Mouse (Mus musculus): ENCODE results near the gene Tmem260. TPM values are rescaled to one million over a fixed set of nuclear protein-coding genes. Genes with fewer than 3 reads are reported as not detected.
A peak's percentile ranks its signal among the peaks of the same experiment; 100 is the strongest.

Gene Tmem260
- total RNA-seq (2021): 10 to 100 TPM; 24.6 to 26.8 TPM

DNA sequence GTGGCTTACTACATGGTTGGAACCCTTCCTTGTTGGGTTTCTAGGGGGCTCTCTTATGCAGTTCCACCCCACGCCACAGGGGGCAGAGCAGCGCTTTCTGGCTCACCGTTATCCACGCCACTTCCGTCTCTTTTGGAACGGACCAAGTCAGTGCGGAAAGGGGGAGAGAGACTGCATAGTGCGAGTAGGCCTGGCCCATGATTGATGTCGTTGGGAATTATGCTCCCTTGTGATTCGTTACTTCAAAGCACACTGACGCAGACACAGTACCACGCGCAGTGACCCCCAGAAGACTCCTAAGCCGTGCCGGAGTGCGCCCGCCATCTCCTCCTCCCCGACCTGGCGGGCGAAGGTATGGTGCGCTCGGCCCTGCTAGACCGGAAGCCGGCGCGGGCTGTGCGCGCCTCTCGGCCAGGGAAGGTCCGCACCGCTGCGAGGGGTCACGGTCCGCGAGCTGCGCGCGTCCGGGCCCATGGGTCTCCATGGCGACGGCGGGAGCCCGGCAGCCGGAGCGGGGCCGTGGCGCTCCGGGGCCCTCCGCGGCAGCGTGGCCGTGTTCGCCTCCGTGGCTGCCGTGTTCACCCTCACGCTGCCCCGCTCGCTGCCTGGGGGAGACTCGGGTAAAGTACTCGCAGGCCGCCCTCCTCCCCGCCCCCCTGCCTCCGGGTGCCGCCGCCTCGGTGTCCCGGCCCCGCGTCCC lies at the start of gene Tmem260:
Gene Tmem260 (plus strand): TSS at position 141 of the 700 bp plus-strand sequence.
- intact Hi-C loops (cut with DNase I): loop anchor here (1.0 to 5.0 kb wide), 3 partner anchors 23 to 799 kb away; partner anchors contain the start of gene Ktn1

DNA sequence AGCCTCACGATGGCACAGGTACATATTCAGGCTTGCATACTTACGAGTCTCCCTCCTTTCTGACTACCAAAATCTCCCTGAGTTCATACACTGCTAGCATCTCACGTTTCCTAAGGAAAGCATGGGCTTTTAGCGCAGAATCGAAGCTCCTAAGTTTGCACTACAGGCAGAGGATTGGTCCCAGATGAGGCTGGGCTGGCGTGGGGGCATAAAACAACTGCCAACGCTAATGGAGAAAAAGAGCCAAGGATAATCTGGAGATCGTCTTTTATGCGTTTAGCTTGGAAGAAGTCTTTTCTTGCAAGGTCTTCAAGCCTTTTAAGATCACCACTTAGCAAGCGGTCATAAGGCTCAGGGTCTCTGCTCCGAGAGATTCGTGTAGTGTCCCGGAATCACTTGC lies 39.8 kb upstream of the Tmem260 start:
- intact Hi-C loops (cut with DNase I): no loop called here
- no peak for DNase-seq (ENCODE audit: low spot score in 2 of 2)

More for the DNA sequence above, at the start of gene Tmem260:
- DNase-seq (ENCODE audit: low spot score in 2 of 2): peak; percentile 90 to 92

DNA sequence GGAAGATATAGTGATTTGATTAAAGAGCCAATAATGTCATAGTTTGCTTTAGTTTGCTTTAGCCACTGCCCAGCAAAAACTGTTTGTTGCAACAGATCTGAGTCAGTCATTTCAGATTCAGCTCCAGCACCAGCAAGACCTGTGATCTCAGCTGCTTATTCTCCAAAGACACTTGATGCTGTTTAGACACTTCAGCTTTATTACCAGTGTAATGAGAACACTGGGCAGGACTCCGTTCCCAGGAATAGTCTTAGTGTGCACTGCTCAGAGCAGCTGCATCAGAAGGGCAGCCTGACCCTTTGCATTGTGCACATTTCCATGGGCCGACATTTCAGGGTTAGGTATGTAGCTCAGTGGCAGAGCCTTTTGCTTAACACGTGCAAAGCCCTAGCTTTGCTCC lies 28.9 kb upstream of the Tmem260 start:
- intact Hi-C loops (cut with DNase I): no loop called here
- no peak for DNase-seq (ENCODE audit: low spot score in 2 of 2)

DNA sequence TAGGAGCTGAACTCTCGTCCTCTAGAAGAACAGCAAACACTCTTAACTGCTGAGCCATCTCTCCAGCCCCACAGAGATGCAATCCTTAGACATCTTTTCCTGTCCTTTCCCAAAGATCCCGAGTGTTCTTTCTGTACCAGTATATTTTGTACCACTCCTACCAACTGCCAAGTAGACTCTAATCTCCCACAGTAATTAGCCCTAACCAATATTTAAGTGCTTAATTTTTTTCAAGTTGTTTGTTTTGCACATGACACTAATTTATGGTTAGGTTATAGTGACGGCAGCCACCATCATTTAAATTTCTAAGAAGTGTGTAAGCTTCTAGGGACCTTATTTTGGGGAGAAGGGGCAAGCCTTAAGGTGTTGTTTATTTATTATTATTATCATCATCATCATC lies 27.7 kb upstream of the Tmem260 start:
- intact Hi-C loops (cut with DNase I): no loop called here
- DNase-seq (ENCODE audit: low spot score in 2 of 2): no peak

DNA sequence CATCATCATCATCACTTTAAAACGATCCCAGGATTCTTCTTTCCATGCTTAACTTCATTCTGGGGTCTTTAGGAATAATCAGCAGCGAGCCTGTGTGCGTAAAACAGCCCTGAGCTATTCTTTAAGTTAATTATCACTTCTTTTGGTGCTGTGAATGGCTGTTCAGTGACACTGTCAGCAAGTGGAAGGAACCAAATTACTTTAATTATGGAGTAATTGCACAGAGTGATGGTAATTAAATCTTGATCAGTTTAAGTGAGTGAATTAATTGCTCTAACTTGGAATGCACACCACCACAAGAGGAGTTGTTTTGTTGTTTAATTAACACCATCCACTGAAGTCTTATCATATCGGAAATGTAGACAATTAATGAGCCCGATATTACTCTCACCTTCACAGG lies 27.3 kb upstream of the Tmem260 start:
- intact Hi-C loops (cut with DNase I): no loop called here
- no peak for DNase-seq (ENCODE audit: low spot score in 2 of 2)

DNA sequence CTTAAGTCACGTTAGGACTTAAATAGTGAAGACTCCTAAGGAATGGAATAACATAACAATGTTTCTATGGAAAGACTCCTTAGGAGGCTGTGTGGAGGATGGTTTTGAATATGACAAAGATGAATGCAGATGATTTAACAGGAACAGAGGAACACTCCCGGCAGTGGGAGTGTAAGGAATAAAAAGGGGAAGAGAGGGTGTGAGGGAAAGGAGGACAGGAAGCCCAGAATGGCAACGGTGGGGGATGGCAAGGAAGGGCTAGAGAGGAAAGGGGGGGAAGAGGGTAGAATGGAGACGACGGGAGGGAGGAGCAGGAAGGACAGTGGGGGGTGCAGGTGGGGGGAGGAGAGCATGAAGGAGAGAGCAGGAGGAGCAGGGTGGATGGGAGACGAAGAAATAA lies 24.4 kb upstream of the Tmem260 start:
- peak in 1 of 2 experiments; percentile 91 for DNase-seq (ENCODE audit: low spot score in 2 of 2)
- intact Hi-C loops (cut with DNase I): loop anchor here (1.0 to 10.0 kb wide), 4 partner anchors 49 to 557 kb away; no protein-coding TSS in a partner anchor

DNA sequence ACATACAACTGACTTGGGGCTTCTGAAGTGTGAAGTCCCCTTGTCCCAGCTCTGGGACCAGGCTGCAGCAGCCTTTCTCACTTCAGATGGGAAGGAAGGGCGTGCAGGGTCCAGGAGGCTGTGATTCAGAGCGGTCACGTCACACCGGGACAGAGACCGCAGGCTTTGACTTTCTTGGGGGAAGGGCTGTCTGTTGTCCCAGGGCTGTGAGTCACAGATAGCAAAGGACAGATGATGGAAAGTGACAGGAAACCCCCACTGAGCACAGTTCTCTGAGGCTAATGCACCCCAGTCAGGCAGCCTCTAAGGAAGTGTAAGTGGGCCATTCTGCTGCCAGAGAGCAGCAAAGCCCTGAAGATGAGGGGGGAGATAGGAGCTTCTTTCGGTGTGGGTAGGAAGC lies 23.9 kb upstream of the Tmem260 start:
- intact Hi-C loops (cut with DNase I): loop anchor here (1.0 to 10.0 kb wide), 5 partner anchors 25 to 557 kb away; partner anchors contain the start of gene Tmem260

DNA sequence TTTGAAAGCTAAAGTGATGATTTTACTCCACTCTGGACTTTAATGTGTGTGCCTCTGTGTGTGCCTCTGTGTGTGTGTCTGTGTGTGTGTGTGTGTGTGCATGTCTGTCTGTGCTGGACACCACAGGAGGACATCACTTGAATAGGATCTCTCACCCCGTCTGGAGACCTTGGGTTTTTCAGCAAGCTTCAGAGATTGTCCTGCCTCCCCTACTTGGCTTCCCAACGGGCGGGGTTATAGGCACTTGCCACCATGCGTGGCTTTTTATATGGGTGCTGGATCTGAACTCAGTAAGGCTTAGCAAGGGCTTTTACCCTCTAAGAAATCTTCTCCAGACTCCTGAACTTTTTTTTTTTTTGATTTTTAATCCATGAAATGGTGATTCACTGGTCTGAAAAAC lies 23.5 kb upstream of the Tmem260 start:
- DNase-seq (ENCODE audit: low spot score in 2 of 2): no peak
- intact Hi-C loops (cut with DNase I): loop anchor here (2.0 to 10.0 kb wide), 3 partner anchors 24 to 242 kb away; partner anchors contain the start of gene Tmem260

More for the DNA sequence above, 23.9 kb upstream of the Tmem260 start:
- DNase-seq (ENCODE audit: low spot score in 2 of 2): peak in 1 of 2 experiments; percentile 74

DNA sequence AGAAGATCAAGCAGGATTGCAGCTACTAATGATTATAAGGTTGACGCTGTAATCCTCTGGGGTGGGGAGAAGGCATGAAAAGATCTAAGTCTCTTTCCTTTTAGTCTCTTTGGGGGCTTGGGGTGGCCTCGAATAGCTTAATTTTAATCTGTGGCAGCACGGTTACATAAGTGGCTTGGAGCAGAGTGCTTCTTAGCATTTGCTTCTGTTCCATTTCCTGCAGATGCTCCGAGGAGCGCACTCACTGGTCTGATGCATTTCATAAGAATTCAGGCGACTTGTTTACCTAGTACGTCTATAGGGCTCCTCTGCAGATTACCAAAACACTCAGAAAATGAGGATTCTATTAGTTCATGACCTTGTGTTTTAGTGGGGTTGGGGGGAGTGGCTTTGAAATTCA lies 23.0 kb upstream of the Tmem260 start:
- intact Hi-C loops (cut with DNase I): loop anchor here (2.0 to 10.0 kb wide), 3 partner anchors 24 to 242 kb away; partner anchors contain the start of gene Tmem260
- DNase-seq (ENCODE audit: low spot score in 2 of 2): peak in 1 of 2 experiments; percentile 66

DNA sequence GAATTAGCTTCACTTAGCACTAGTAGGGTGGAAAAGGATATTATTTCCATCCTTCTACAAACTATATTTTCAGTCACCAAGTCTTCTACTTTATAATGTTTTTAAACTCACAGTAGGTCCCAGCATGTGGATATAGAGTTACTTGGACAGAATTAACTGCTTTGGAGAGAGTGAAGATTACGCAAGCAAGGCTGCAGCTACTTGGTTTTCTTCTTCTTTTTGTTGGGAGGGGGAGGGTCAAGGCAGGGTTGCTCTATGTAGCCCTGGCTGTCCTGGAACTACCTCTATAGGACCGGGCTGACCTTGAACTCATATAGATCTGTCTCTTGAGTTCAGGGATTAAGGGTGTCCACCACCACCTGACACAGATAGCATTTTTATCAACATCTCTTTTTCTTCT lies 13.9 kb upstream of the Tmem260 start:
- intact Hi-C loops (cut with DNase I): no loop called here

DNA sequence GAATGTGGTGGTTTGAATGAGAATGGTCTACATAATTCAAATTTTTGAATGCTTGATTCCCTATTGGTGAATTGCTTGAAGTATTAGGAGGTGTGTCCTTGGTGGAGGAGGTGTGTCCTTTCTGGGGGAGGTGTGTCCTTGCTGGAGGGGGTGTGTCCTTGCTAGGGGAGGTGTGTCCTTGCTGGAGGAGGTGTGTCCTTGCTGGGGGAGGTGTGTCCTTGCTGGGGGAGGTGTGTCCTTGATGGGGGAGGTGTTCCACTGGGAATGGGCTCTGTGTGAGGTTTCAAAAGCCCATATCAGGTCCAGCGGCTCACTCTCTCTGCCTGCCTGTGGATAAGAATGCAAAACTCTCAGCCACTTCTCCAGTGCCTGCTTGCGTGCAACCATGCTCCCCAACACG lies 2.1 kb upstream of the Tmem260 start:
- DNase-seq (ENCODE audit: low spot score in 2 of 2): no peak
- intact Hi-C loops (cut with DNase I): no loop called here

More for the DNA sequence above, 13.9 kb upstream of the Tmem260 start:
- no peak for DNase-seq (ENCODE audit: low spot score in 2 of 2)

DNA sequence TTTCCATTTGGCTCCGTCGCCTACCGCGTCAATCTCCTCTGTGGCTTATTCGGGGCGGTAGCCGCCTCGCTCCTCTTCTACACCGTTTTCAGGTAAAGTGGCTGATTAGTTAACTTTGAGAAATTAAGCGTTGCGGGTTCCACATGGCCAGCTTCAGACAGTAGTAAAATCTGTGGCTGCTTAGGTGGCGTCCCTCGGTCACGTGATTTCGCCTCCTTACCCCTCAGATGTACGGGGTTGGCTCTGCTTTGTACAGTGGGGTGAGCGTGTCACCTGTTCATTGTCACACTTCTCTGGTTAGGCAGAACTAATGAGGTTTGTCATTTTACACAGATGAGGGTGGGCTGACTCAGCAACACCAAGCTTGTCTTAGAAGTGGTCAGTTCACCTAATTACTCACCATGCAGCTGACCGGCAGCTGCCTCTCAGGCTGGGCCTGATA lies 6.1 kb downstream of the Tmem260 start:
- intact Hi-C loops (cut with DNase I): no loop called here
- DNase-seq (ENCODE audit: low spot score in 2 of 2): no peak

DNA sequence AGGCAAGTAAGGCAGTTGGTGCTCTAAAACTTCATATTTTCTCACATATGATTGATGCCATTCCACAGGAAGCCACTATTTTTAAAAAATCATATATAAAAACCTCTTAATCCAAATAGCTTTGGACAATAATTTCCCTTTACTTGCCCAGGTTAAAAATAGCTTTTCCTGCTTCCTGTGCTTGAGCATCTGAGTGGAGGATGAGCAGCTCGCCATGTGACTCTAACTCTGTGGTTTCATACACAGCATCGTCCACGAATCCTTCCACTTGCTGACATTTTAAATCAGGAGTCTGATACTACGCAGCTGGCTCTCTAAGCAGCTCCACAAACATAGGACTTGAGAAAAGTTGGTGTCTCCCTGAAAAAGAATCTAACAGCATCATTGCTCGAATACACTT lies 7.5 kb downstream of the Tmem260 start:
- intact Hi-C loops (cut with DNase I): no loop called here
- no peak for DNase-seq (ENCODE audit: low spot score in 2 of 2)

DNA sequence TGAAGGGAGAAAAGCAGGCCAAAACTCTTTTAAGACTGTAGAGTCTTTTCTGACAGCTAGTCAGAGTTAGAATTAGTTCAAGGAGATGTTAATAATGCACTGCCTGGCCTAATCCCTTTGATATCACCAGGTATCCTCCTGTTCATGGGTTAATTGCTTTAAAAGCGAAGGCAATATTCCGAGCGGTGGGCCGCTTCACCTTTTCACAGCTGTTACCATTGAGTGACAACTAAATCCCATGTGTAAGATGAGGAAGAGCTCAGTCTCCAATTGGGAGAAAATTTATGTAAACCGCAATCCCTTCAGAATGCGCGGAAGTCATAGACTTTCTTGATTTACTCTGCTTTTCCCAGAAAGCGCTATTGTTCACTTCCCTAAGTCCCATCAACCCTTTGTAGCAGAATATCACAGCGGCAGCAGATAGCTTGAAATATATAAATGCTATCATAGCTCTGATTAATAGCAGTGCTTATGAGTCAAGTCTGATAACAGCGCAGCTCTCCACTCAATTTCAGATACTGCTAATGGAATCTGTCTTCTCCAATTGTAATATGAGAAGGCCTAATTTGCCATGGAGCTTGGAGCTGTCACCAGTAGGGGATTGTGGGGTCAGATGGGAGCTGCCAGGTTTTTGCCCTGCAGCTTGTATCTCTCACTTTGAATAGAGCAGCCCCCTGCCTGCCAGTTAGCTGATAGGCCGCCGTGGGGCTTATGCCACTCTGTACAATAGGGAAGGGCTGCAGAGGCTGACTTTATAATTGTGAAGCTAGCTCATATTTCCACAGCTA lies 10.6 kb downstream of the Tmem260 start:
- no peak for DNase-seq (ENCODE audit: low spot score in 2 of 2)
- intact Hi-C loops (cut with DNase I): no loop called here

DNA sequence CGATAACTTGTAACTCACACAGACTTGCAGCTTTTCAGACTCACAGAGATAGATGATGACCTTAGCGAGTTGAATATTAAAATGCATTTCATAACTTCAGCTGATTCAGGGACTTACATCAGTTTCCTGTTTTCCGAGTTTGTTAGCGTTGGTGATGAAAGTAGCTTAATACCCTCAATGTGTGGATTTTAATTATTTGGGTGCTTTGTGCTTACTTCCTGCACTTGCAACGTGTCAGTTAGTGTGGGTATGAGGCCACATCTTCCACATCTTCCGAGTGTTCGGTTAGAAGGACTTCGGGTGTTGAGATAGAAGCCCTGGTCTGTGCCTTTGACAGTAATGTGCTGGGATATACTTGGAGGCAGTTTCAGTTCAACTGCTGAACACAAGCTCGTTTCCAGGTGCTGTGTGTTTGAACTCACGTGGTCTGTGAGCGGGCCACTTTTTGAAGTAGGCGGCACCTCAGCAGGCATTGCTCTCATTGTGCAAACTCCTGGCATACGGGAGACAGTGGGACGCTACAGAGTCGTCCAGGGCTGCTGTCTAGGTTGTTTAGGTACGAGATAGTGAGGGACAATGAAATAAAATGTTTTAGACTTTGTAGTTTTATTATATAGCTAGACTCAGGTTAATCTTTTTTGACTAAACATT lies 11.5 kb downstream of the Tmem260 start:
- intact Hi-C loops (cut with DNase I): no loop called here
- DNase-seq (ENCODE audit: low spot score in 2 of 2): no peak

DNA sequence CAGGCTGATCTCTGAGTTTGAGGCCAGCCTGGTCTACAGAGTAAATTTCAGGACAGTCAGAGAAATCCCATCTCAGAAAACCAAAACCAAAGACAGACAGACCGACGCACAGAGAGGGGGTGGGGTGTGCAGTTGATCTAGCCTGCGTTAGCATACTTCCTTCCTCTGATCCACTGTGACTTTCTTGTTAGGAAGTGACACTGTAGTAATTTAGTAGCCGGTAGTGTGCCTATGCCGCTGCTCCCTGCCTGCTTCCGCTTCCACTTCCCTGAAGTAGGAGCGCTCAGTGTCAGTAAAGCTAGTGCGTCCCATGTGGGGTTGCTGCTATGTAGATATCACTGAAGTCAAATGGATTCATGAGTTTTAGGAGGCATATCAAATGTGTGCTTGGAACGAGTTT lies 13.0 kb downstream of the Tmem260 start:
- intact Hi-C loops (cut with DNase I): no loop called here
- DNase-seq (ENCODE audit: low spot score in 2 of 2): no peak

DNA sequence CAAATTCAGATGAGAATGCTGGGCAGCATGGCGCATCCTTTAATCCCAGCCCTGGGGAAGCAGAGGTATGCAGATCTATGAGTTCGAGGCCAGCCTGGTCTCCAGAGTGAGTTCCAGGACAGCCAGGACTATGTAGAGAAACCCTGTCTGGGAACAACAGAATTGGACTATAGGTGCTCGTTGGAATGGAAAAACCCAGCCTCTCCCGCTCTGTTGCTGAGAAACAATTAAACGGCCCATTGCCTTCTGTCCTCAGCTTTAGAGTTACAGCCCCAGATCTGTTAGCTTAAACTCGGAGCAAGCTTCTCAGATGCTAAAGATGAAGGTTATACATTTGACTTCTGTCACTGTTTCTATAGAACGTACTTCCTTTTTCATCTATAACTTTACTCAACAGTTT lies 22.4 kb downstream of the Tmem260 start:
- intact Hi-C loops (cut with DNase I): no loop called here
- DNase-seq (ENCODE audit: low spot score in 2 of 2): no peak

DNA sequence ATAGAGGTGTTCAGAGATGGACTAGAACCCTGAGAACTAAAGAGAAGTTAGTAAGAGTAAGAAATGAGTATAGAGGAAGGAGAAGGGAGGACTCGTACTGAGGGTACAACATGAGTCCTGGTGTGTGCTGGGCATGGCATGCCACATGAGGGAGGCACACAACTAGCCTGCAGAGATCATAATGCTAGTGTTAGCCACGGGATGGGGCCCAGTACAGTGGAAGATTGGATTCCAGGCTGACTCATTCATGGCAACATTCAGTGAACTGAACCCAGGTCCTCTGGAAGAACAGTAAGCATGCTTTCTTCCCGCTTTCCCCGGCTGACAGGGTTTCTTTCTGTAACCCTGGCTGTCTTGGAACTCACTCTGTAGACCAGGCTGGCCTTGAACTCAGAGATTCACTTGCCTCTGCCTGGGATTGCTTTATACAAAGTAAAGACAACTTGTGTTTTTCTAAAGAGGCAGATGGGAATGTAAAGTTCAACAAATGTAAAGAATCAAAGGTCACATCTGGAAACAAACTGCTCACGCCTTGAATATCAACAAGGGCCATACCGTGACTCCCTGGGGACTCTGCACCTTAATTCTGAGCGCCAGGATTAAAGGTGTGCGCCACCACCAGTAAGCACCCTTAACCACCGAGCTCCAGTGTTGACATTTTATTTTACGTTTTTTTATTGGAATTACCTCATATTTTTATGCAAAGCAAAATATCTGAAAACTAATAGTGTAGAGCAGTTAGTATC lies 25.0 kb downstream of the Tmem260 start:
- intact Hi-C loops (cut with DNase I): no loop called here
- no peak for DNase-seq (ENCODE audit: low spot score in 2 of 2)

DNA sequence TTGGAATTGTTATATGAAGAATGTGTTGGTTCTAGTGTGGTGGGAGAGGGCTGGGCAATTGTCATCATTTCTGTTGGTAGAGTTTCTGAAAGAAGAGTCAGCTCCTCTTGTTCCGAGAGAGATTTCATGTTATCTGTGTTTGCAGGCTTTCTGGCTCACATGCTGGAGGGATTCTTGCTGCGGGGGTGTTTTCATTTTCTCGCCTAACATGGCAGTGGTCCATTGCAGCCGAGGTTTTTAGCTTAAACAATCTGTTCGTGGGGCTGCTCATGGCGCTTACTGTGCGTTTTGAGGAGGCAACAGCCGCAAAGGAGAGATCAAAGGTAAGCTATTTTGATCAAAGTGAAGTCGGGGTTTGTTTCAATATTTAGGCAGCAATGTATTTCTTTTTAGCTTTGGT lies 26.3 kb downstream of the Tmem260 start:
- intact Hi-C loops (cut with DNase I): loop anchor here (1.0 kb wide), 1 partner anchor 51 kb away; no protein-coding TSS in a partner anchor
- peak; percentile 69 to 94 for DNase-seq (ENCODE audit: low spot score in 2 of 2)
